Mouse (Mus musculus) limb, embryonic 11.5 days (tissue): Measurements from ENCODE around the gene Cacna2d2. TPM values are rescaled to one million over a fixed set of nuclear protein-coding genes. Genes with fewer than 3 reads are reported as not detected.

Experiments
- ATAC-seq: fragments of 200-750 bp; cut with Nextera tagmentation; 2 replicates; pipeline ENCODE4 v1.8.0; 2017; ENCODE audit warnings: low read depth; ENCODE audit not compliant: insufficient number of reproducible peaks, low FRiP score, low TSS enrichment
- DNase-seq: peaks from one replicate; pipeline ENCODE4 v3.0.0-alpha.2; 2015; ENCODE audit warnings: low spot score
- H3K27ac ChIP-seq: fragments of 300-500 bp; sonication (generic); replicated peaks from 2 replicates; pipeline ENCODE4 v1.5.1; 2014; ENCODE audit warnings: low read depth, mild to moderate bottlenecking, low read length
- H3K27me3 ChIP-seq: fragments of 300-500 bp; sonication (generic); 2 replicates; pipeline ENCODE4 v1.6.1; 2014; ENCODE audit warnings: mild to moderate bottlenecking, low read length, mixed read lengths; ENCODE audit not compliant: control insufficient read depth, insufficient read depth
- H3K36me3 ChIP-seq: fragments of 300-500 bp; sonication (generic); 2 replicates; pipeline ENCODE4 v1.6.1; 2014; ENCODE audit warnings: mild to moderate bottlenecking, low read length, moderate library complexity, mixed read lengths; ENCODE audit not compliant: control insufficient read depth, insufficient read depth
- H3K4me1 ChIP-seq: fragments of 300-500 bp; sonication (generic); 2 replicates; pipeline ENCODE4 v1.6.1; 2014; ENCODE audit warnings: low read length, mixed read lengths; ENCODE audit not compliant: control insufficient read depth, insufficient read depth
- H3K4me2 ChIP-seq: fragments of 300-500 bp; sonication (generic); 2 replicates; pipeline ENCODE4 v1.6.1; 2014; ENCODE audit warnings: low read depth, mild to moderate bottlenecking, moderate library complexity; ENCODE audit not compliant: severe bottlenecking
- H3K4me3 ChIP-seq: fragments of 300-500 bp; sonication (generic); 2 replicates; pipeline ENCODE4 v1.5.1; 2014; ENCODE audit warnings: low read depth, low read length
- H3K9ac ChIP-seq: fragments of 300-500 bp; sonication (generic); 2 replicates; pipeline ENCODE4 v1.6.1; 2014; ENCODE audit warnings: mild to moderate bottlenecking, low read length
- H3K9me3 ChIP-seq: fragments of 300-500 bp; sonication (generic); 2 replicates; pipeline ENCODE4 v1.6.1; 2016; ENCODE audit warnings: low read length; ENCODE audit not compliant: control insufficient read depth
- WGBS: fragments of 180-500 bp; shearing (Covaris S2); extraction: QIAGEN DNeasy Blood & Tissue Kit; methylation state at CpG from one replicate; pipeline ENCODE4 v1.1.7; 2014; 5-methylcytosine and 5-hydroxymethylcytosine counted together
- polyA plus RNA-seq: library from polyadenylated mRNA; unstranded; fragments of >200 nt; fragmentation: Nextera tagmentation; extraction: Ambion mirVana; gene quantifications from 2 replicates; pipeline ENCODE4 v1.2.1, GENCODE M21; 2014

The Cacna2d2 gene
- polyA plus RNA-seq, 1 experiment from 2014 or later: 0.12 TPM

DNA sequence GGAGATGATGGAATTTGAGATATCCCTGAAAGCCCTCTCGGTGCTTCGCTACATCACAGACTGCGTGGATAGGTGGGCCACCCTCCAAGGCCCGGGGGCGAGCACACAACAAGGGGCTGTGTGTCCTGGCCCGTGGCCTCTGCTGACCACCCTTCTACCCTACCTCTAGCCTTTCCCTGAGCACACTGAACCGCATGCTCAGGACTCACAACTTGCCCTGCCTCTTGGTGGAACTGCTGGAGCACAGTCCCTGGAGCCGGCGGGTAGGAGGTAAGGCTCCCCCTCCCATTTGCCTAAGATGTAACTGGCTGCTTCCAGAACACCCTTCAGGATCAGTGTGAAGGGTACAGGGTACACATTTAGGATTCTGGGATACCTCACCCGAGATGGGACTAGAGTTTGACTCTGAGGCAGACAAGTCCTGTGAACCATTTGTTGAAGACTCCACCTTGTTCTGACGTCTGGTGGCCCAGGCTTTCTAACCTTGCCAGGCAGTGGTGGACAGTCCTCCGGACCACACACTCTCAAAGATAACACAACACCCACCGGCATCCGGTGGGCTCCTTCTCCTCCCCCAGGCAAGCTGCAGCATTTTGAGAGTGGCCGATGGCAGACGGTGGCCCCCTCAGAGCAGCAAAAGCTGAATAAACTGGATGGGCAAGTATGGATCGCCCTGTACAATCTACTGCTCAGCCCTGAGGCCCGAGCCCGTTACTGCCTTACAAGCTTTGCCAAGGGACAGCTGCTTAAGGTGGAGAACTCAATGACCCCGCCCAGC is 150.1 kb downstream of the Cacna2d2 start:
- Histone ChIP-seq H3K4me1 (peaks cover 45% of the 10 kb centered on the region), H3K9me3 (no peaks in the 10 kb centered on the region), H3K27me3 (no peaks in the 10 kb centered on the region), H3K4me2 (no peak overlapping the region; the same call in 1 of the 2 replicates), H3K36me3 (peaks cover 2% of the 10 kb centered on the region; the same call in 1 of the 2 replicates), H3K4me3 (no peak overlapping the region), H3K27ac (no peak overlapping the region), H3K9ac (no peak overlapping the region)
- 78% methylated on average over 20 of the region's 20 CpGs for WGBS
- DNase-seq (no peak), ATAC-seq (no peak)

DNA sequence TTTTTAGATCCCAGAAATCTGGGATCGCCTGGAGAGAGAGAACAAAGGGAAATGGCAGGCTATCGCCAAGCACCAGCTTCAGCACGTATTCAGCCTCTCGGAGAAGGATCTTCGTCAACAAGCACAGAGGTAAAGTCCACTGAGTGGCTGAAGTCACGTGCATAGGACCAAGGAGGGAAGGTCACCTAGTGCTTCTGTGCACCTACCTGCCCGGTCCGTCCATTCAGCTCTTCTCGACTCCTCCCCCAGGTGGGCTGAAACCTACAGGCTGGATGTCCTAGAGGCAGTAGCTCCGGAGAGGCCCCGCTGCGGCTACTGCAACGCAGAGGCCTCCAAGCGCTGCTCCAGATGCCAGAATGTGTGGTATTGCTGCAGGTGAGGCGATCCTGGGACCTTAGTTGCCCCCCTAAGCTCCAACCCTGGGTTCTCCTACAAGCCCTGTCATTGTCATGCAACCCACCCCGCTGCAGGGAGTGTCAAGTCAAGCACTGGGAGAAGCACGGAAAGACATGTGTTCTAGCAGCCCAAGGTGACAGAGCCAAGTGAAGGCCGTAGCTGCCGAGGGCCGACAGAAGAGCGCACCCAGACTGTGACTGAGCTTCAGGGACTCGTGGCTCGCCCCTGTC is 151.2 kb downstream of the Cacna2d2 start:
- Histone ChIP-seq H3K9me3 (no peaks in the 10 kb centered on the region), H3K36me3 (no peaks in the 10 kb centered on the region), H3K4me1 (peaks cover 47% of the 10 kb centered on the region), H3K9ac (peak overlapping the region; percentile 79; the same call in 1 of the 2 replicates), H3K27me3 (no peaks in the 10 kb centered on the region), H3K27ac (no peak overlapping the region; the same call in 1 of the 2 replicates), H3K4me2 (peak overlapping the region; percentile 96), H3K4me3 (peak overlapping the region; percentile 52)
- 28% methylated on average over 23 of the region's 23 CpGs for WGBS
- ATAC-seq: no peak
- no peak for DNase-seq

DNA sequence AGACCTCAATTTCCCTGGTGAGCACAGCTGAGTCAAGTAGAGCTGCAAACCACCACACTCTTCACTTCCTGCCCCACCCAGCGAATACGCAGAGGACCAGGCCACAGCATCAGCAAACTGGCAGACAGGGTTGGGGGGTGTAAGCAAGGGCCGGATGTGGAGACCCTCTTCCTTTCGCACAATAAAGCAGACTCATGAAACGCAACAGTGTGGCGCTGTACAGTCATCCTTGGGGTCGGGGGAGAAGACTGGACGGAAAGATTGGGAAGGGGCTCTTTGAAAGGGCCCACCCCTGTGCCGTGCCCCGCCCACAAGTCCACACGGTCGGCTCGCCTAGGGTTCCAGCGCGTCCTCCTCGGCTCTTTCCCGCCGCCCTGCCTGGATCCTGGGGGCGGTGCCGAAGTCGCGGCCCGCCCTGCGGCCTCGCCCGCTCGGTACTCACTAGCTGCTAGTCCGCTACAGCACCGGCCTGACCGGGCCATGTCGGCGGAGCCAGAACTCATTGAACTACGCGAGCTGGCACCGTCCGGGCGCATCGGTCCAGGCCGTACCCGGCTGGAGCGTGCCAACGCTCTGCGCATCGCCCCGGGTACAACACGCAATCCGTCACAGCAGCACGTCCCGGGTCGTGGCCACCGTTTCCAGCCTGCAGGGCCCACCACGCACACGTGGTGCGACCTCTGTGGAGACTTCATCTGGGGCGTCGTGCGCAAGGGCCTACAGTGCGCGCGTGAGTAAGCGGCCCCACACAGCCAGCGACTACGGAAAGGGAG is 151.9 kb downstream of the Cacna2d2 start, which contains the start of gene Rassf1:
Rassf1 (plus strand) TSS at position 439 of the 773 bp plus-strand sequence.
- no peaks in the 10 kb centered on the region for H3K27me3 ChIP-seq
- H3K9ac ChIP-seq: peak within 1 kb of the TSS; percentile 79
- H3K4me1 ChIP-seq: peaks cover 50% of the 10 kb centered on the region
- peak within 1 kb of the TSS; percentile 96 for H3K4me2 ChIP-seq
- peak; percentile 14; the same call in 1 of the 2 replicates for ATAC-seq
- H3K9me3 ChIP-seq: no peaks in the 10 kb centered on the region
- DNase-seq: peak; percentile 80
- H3K27ac ChIP-seq: peak within 1 kb of the TSS; percentile 47
- under 1% methylated on average over 56 of the region's 63 CpGs for WGBS
- H3K4me3 ChIP-seq: peak within 1 kb of the TSS; percentile 52
- H3K36me3 ChIP-seq: no peaks in the 10 kb centered on the region

DNA sequence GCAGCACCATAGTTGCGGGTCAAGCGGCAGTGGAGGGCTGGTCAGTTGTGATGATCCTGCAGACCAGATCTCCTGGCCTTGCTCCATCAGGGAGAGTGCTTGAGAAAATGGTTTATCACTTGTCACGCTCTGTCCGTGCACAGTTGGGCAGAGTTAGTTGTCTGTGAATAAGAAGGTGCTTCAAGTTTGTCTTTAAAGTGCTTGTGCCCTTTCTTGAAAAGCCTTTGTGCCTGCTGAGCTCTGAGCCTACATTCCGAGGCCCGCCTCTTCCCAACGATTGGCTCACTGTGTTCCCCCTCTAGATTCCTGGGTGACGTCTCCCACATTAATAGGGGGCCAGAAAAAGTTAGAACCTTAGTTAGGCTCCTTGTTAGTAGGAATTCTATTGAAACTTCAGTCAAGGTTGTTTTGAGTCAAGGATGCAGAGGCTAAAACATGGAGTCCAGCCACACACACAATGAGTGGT is 152.5 kb downstream of the Cacna2d2 start:
- Histone ChIP-seq H3K4me1 (peaks cover 49% of the 10 kb centered on the region), H3K36me3 (no peaks in the 10 kb centered on the region; the same call in 1 of the 2 replicates), H3K9me3 (no peaks in the 10 kb centered on the region), H3K9ac (peak overlapping the region; percentile 79), H3K4me3 (peak overlapping the region; percentile 52), H3K4me2 (peak overlapping the region; percentile 96), H3K27ac (peak overlapping the region; percentile 47), H3K27me3 (no peaks in the 10 kb centered on the region)
- DNase-seq (no peak), ATAC-seq (no peak)
- WGBS: 6% methylated on average over 8 of the region's 8 CpGs

DNA sequence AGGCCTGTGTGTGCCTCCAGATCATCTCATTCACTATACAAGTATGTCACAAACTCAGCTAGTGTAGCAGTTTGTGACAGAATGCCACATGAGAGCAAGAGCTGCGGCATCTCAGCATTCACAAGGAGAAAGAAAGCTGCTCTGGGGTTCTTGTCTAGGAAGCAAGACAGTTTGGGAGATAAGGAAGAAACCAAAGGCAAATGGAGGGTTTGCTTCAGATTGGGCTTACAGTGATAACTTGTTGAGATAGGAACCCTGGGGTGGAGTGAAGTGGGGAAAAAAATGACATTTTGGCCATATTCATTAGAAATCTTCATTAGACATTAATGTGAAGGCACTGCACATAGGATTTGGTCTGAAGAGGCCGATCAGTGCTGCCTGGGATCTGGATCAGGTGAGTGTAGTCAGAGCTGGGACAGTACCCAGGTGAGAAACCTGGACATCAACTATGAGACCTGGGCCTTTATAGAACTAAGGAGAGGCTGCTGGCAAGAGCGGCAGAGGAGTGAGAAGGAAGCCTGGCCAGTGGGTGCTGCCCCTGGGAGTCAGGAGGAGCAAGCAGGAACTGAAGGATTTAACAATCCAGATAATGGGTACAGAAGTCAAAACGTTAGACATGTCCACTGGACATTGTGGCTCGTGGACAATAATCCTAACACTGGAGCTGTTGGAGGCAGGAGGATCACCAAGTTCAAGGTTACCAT is 153.4 kb downstream of the Cacna2d2 start:
- no peak overlapping the region; the same call in none of the 2 replicates for H3K27ac ChIP-seq
- H3K9me3 ChIP-seq: no peaks in the 10 kb centered on the region
- peaks cover 45% of the 10 kb centered on the region for H3K4me1 ChIP-seq
- H3K4me3 ChIP-seq: no peak overlapping the region
- ATAC-seq: no peak
- no peak overlapping the region; the same call in 1 of the 2 replicates for H3K9ac ChIP-seq
- no peaks in the 10 kb centered on the region for H3K27me3 ChIP-seq
- peaks cover 7% of the 10 kb centered on the region; the same call in 1 of the 2 replicates for H3K36me3 ChIP-seq
- peak overlapping the region; percentile 96 for H3K4me2 ChIP-seq
- DNase-seq: no peak
- 76% methylated on average over 5 of the region's 5 CpGs for WGBS

DNA sequence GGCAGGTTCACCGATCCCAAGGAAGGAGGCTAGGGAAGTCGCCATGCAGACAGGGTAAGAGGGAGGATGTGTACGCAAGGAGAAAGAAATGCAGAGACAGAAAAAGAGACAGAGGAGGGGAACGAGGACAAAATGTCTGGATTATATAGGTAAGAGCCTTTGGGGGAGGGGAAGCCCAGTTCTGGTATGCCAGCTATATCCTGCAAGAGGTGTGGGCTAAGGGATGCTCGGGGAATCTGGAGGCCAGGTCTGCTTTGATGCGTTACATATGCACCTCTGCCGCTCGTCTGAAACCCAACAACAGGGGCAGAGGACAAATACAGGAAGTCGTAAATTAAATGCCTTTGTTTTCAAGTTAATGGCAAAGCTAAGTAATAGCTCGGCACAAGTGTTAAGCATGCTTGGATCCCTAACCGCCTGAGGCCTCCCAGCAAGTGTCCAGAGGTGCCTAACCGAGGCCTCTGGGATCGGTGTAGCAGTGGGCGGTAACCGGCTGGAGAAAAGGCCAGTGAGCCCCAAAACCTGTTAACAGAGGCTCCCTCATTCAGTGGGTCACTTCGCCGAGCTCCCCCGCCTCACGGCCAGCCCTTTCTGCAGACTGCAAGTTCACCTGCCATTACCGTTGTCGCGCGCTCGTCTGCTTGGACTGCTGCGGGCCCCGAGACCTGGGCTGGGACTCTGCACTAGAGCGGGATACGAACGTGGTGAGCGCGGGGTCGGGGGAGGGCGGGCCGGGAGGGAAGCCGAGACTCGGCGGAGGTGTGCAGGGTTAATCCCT is 154.3 kb downstream of the Cacna2d2 start:
- Histone ChIP-seq H3K27me3 (no peaks in the 10 kb centered on the region), H3K9ac (peak overlapping the region; percentile 49), H3K9me3 (no peaks in the 10 kb centered on the region), H3K27ac (peak overlapping the region; percentile 87), H3K36me3 (peaks cover 13% of the 10 kb centered on the region), H3K4me3 (peak overlapping the region; percentile 78), H3K4me1 (peaks cover 45% of the 10 kb centered on the region), H3K4me2 (peak overlapping the region; percentile 84)
- DNase-seq (no peak), ATAC-seq (peak; percentile 49)
- 4% methylated on average over 37 of the region's 37 CpGs for WGBS

DNA sequence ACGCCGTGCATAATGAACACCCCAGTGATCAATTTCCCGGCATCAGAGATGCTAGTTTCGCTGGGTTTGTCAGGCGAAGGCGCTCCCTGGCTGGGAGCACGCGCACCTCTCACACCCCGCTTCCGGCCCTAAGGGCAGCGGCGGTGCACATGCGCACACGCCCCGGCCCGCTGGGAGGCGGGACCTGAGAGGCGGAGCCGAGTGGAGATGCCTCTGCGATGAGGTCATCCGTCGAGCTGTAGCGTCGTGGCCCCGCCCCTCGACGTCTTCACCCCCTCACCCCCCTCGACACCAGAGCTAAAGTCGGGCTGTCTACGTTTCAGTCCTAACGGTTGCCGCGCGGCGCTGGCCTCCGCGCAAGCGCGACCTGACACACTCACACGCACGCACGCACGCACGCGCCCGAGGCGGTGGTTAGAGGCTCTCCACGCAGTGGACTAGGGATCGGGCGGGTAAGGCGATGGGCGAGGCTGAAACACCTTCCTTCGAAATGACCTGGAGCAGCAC is 155.0 kb downstream of the Cacna2d2 start:
- DNase-seq: peak; percentile 95
- Histone ChIP-seq H3K27ac (peak overlapping the region; percentile 91), H3K36me3 (peaks cover 17% of the 10 kb centered on the region), H3K27me3 (no peaks in the 10 kb centered on the region), H3K9ac (peak overlapping the region; percentile 79), H3K9me3 (no peaks in the 10 kb centered on the region), H3K4me3 (peak overlapping the region; percentile 78), H3K4me1 (peaks cover 45% of the 10 kb centered on the region), H3K4me2 (peak overlapping the region; percentile 84)
- under 1% methylated on average over 53 of the region's 53 CpGs for WGBS
- ATAC-seq: peak; percentile 87
